In genomic region chrX:152323584-152323983, GRCm38 (mm10) we compare ENCODE assay signal across 17 mouse cellular contexts. TPM values are rescaled to one million over a fixed set of nuclear protein-coding genes. Genes with fewer than 3 reads are reported as not detected.
DNase-seq lines count a peak whose midpoint lies in the region; ATAC-seq and TF ChIP-seq lines count a peak whose summit lies in the region.
"Had no signal": no experiment of that assay in that cellular context is flagged by ENCODE, and none has a peak within 500 bp of the region (broad histone marks: within the 10 kb centered on the region; RNA-seq: fewer than 3 reads in every experiment).

No protein-coding gene starts in this region.

- TF ChIP-seq CTCF in layer of hippocampus, adult 2 months (conservative IDR thresholded peaks at IDR 0.05) = peak; percentile 60

- H3K4me3 ChIP-seq in layer of hippocampus, adult 2 months = no peak overlapping the region
- H3K4me3 ChIP-seq: embryonic facial prominence, embryonic 13.5 days; hindbrain, embryonic 15.5 days; kidney, embryonic 15.5 days; limb, embryonic 10.5 days; lung, embryonic 15.5 days; midbrain, embryonic 10.5 days; myocyte had no signal

- no peak for DNase-seq in layer of hippocampus, adult 2 months (ENCODE audit: low spot score in 2 of 2)
- DNase-seq in layer of hippocampus, adult 8-10 months (ENCODE audit: low spot score in 2 of 2) = no peak
- peak; percentile 9 for DNase-seq in thymus, postnatal 0 days (ENCODE audit: low spot score)
- no peak for DNase-seq in thymus, postnatal 36 days
- peak; percentile 29 for DNase-seq in induced T-regulatory cell, adult 2 months (ENCODE audit: low read depth)
- no peak for DNase-seq in frontal cortex, postnatal 25 days (ENCODE audit: low spot score in 2 of 2)
- DNase-seq: cerebellum, adult 11 months; heart, postnatal 10 days had no signal

- peak overlapping the region; percentile 72; the same call in 1 of the 2 replicates for H3K27ac ChIP-seq in layer of hippocampus, adult 2 months
- H3K27ac ChIP-seq: embryonic facial prominence, embryonic 13.5 days; hindbrain, embryonic 15.5 days; kidney, embryonic 15.5 days; limb, embryonic 10.5 days; lung, embryonic 15.5 days; midbrain, embryonic 10.5 days had no signal

- no peak for ATAC-seq in megakaryocyte, adult 5-6 weeks (ENCODE audit: poor library complexity, severe bottlenecking)

RNA-seq across cellular contexts. Expression of gene Kantr, which starts 3.7 kb away (rescaled TPM):
- total RNA-seq in layer of hippocampus, adult 2 months (2021) = 10 to 100 TPM; 54.8 to 58.9 TPM
- 10 to 100 TPM; 47.9 to 60.3 (median 54.7) TPM for total RNA-seq in layer of hippocampus, adult 8-10 months (2022)
- 10.2 and 13.7 TPM in 2 replicates for polyA plus RNA-seq in thymus, postnatal 0 days (2015; fragmentation: Nextera tagmentation; extraction: Ambion mirVana)
- 18.1 and 20.6 TPM in 2 replicates for total RNA-seq in megakaryocyte, adult 5-6 weeks (2015)
- total RNA-seq in megakaryocyte, adult 5-6 weeks (2017) = 3.4 and 7.9 TPM in 2 replicates

RNA-seq across cellular contexts. Expression of gene Tspyl2, which starts 18.6 kb away (rescaled TPM):
- 100 to 1,000 TPM; 115 to 123 TPM for total RNA-seq in layer of hippocampus, adult 2 months (2021)
- 100 to 1,000 TPM; 116 to 139 (median 126) TPM for total RNA-seq in layer of hippocampus, adult 8-10 months (2022)
- 9.6 and 10.3 TPM in 2 replicates for polyA plus RNA-seq in thymus, postnatal 0 days (2015; fragmentation: Nextera tagmentation; extraction: Ambion mirVana)
- total RNA-seq in megakaryocyte, adult 5-6 weeks (2015) = 4.3 and 9.1 TPM in 2 replicates
- 9.7 and 23.0 TPM in 2 replicates for total RNA-seq in megakaryocyte, adult 5-6 weeks (2017)

RNA-seq across cellular contexts. Expression of gene Gpr173, which starts 44.9 kb away (rescaled TPM):
- total RNA-seq in layer of hippocampus, adult 2 months (2021) = 10 to 100 TPM; 14.7 to 14.8 TPM
- 10 to 100 TPM; 14.3 to 17.8 (median 15.6) TPM for total RNA-seq in layer of hippocampus, adult 8-10 months (2022)
- 0.26 and 0.35 TPM in 2 replicates for polyA plus RNA-seq in thymus, postnatal 0 days (2015; fragmentation: Nextera tagmentation; extraction: Ambion mirVana)
- not detected in 2 replicates for total RNA-seq in megakaryocyte, adult 5-6 weeks (2015)
- not detected in 2 replicates for total RNA-seq in megakaryocyte, adult 5-6 weeks (2017)
- total RNA-seq: common myeloid progenitor, adult 5-6 weeks had no signal

Comparison
In these comparisons a context has a peak if more than half of its experiments do, and no peak if none do; other contexts are left out.
1. DNase-seq: peak in thymus, postnatal 0 days (single experiment) and induced T-regulatory cell, adult 2 months (single experiment); none in layer of hippocampus, adult 2 months (0 of 2), layer of hippocampus, adult 8-10 months (0 of 2), thymus, postnatal 36 days (0 of 2) and frontal cortex, postnatal 25 days (0 of 2).
2. RNA of gene Tspyl2, which starts 18.6 kb away (total RNA-seq): 116 to 139 TPM in layer of hippocampus, adult 8-10 months and 115 to 123 TPM in layer of hippocampus, adult 2 months; 4.3 to 23.0 TPM in megakaryocyte, adult 5-6 weeks; every median in the first group is over 4 times any median in the second.
3. RNA of gene Gpr173, which starts 44.9 kb away (total RNA-seq): 14.3 to 17.8 TPM in layer of hippocampus, adult 8-10 months and 14.7 to 14.8 TPM in layer of hippocampus, adult 2 months; not detected in megakaryocyte, adult 5-6 weeks; every median in the first group is over 10 times any median in the second.